Mouse (Mus musculus): ENCODE results near the gene Hnrnpll.

DNA sequence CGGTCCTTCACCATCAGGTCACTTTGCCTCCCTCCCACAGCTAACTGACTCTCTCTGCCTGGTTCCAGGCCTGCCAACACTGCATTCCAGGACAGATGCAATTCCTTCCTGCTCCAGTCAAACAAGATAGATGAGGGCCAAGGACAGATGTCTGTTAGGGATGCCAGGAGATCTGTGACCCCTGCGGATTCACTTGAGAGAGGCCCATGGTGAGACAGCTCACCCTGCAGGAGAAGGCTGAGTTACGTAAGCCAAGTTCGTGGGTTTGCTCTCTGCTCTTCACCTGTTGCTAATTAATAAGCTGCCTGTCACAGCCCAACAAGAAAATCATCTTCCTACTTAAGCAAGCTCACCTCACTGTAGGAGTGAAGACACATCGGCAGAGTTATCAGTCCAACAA lies 63.1 kb downstream of the Hnrnpll start:
- no peak for TF ChIP-seq POLR2A (IDR thresholded peaks at IDR 0.05; ENCODE audit: control insufficient read depth, low read depth, low read length)
- peak; percentile 11; the same call in 1 of the 2 replicates for TF ChIP-seq CTCF (IDR thresholded peaks at IDR 0.05; ENCODE audit: control insufficient read depth, insufficient read depth, insufficient replicate concordance, low read depth, low read length)
